Mouse (Mus musculus): ENCODE measurements around the gene Slc25a45.

DNA sequence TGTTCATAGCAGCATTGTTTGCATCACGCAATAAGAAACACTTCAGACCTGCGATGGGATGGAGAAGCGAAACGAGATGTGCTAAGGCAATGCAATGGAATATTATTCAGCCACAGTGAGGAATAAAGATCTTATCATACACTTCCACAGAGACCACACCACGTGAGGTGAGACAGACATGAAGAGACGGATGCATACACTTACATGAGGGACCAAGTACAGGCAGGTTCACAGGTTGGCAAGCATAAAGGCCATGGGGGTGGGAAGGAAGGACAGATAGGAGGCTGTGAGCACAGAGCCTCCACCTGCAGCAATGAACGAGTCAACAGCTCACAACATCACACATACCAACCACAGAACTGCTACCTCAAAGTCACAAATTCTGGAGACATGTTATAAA lies 46.8 kb upstream of the Slc25a45 start:
- TF ChIP-seq CTCF (conservative IDR thresholded peaks at IDR 0.05; ENCODE audit: low read length) (no peak), POU5F1 (IDR thresholded peaks at IDR 0.05; ENCODE audit: borderline replicate concordance, low read length) (no peak), NANOG (IDR thresholded peaks at IDR 0.05; ENCODE audit: borderline replicate concordance, low read length) (no peak)
